Mouse (Mus musculus) heart, adult 2 months (tissue): ENCODE measurements around the gene Gsg1l. TPM values are rescaled to one million over a fixed set of nuclear protein-coding genes. Genes with fewer than 3 reads are reported as not detected.

Experiments
- DNase-seq, 2 experiments: peaks; one replicate each; pipeline ENCODE4 v3.0.0; 2021
- H3K27ac ChIP-seq: fragments of 200-600 bp; 2 replicates; pipeline ENCODE4 v1.8.1; 2022
- H3K27me3 ChIP-seq: fragments of 200-500 bp; 2 replicates; pipeline ENCODE4 v1.6.1; 2012; ENCODE audit warnings: mild to moderate bottlenecking, low read length, inconsistent platforms, mixed read lengths; ENCODE audit not compliant: control insufficient read depth, insufficient read depth
- H3K36me3 ChIP-seq: fragments of 200-500 bp; 2 replicates; pipeline ENCODE4 v1.6.1; 2012; ENCODE audit warnings: low read length, inconsistent platforms; ENCODE audit not compliant: control insufficient read depth, insufficient read depth
- H3K4me1 ChIP-seq: fragments of 200-500 bp; 2 replicates; pipeline ENCODE4 v1.6.1; 2011; ENCODE audit warnings: low read length; ENCODE audit not compliant: control insufficient read depth, insufficient read depth
- H3K4me3 ChIP-seq: fragments of 200-600 bp; 2 replicates; pipeline ENCODE4 v1.8.1; 2022
- H3K79me2 ChIP-seq: fragments of 200-500 bp; replicated peaks from 2 replicates; pipeline ENCODE4 v1.6.1; 2012; ENCODE audit warnings: mild to moderate bottlenecking, inconsistent platforms, low read length, moderate library complexity, mixed read lengths; ENCODE audit not compliant: control insufficient read depth, insufficient read depth
- H3K9ac ChIP-seq: fragments of 200-500 bp; 2 replicates; pipeline ENCODE4 v1.6.1; 2012; ENCODE audit warnings: low read depth, mild to moderate bottlenecking, control low read depth, inconsistent platforms, low read length, mixed read lengths
- CTCF ChIP-seq: fragments of 200-600 bp; IDR thresholded peaks from 2 replicates; pipeline ENCODE4 v1.8.1; 2022; ENCODE audit warnings: antibody characterized with exemption, mild to moderate bottlenecking, moderate library complexity
- EP300 ChIP-seq: fragments of 200-500 bp; IDR thresholded peaks from 2 replicates; pipeline ENCODE4 v1.6.1; 2011; ENCODE audit warnings: low read depth, low read length, control low read depth; ENCODE audit not compliant: insufficient read depth
- POLR2A ChIP-seq: fragments of 200-500 bp; IDR thresholded peaks from 2 replicates; pipeline ENCODE4 v1.6.1; 2011; ENCODE audit warnings: mild to moderate bottlenecking, low read depth, low read length, control low read depth; ENCODE audit not compliant: insufficient read depth
- WGBS: fragments of 180-500 bp; shearing (Covaris S2); methylation state at CpG from one replicate; pipeline ENCODE4 v1.1.7; 2018; 5-methylcytosine and 5-hydroxymethylcytosine counted together
- intact Hi-C: fragments of 180-260 bp; cut with DNase I; formaldehyde crosslinking; loops from one replicate; pipeline ENCODE4 v1.15.1; 2025
- polyA plus RNA-seq: library from polyadenylated mRNA; depleted of rRNA; stranded (reverse); fragments of >200 nt; gene quantifications from 2 replicates; pipeline ENCODE4 v1.2.3, GENCODE M21; 2012
- total RNA-seq, 2 experiments: library from RNA; stranded (reverse); gene quantifications; 2 replicates each; pipeline ENCODE4 v1.2.3; 2021

Gsg1l gene
- total and polyA plus RNA-seq, 3 experiments: 10.5 to 12.6 (median 11.3) TPM

GRCm38 (mm10) chr7:125899916-125900315, 182.3 kb downstream of the Gsg1l start:
- TF ChIP-seq EP300 (no peak), POLR2A (no peak), CTCF (no peak)
- 47% methylated on average over 2 of the region's 2 CpGs for WGBS

GRCm38 (mm10) chr7:125899036-125899435, 183.2 kb downstream of the Gsg1l start:
- no peaks in the 10 kb centered on the region for H3K79me2 ChIP-seq
- no peak overlapping the region for H3K4me3 ChIP-seq
- 29% methylated on average over 7 of the region's 7 CpGs for WGBS
- no peaks in the 10 kb centered on the region for H3K27me3 ChIP-seq
- H3K27ac ChIP-seq: no peak overlapping the region
- no peaks in the 10 kb centered on the region for H3K36me3 ChIP-seq
- intact Hi-C loops: no loop called here
- H3K4me1 ChIP-seq: no peaks in the 10 kb centered on the region
- H3K9ac ChIP-seq: no peak overlapping the region
- DNase-seq: peak; percentile 46 to 74
- TF ChIP-seq EP300 (0 out of 2 replicates have a peak, but pooled peaks have one; percentile 32), POLR2A (no peak)

More at GRCm38 (mm10) chr7:125899916-125900315, 182.3 kb downstream of the Gsg1l start:
- Histone ChIP-seq H3K27ac (no peak overlapping the region), H3K4me1 (no peaks in the 10 kb centered on the region), H3K36me3 (no peaks in the 10 kb centered on the region), H3K27me3 (no peaks in the 10 kb centered on the region), H3K79me2 (no peaks in the 10 kb centered on the region), H3K4me3 (no peak overlapping the region), H3K9ac (no peak overlapping the region)
- intact Hi-C loops: no loop called here
- no peak for DNase-seq

GRCm38 (mm10) chr7:125897059-125897458, 185.2 kb downstream of the Gsg1l start:
- Histone ChIP-seq H3K4me3 (no peak overlapping the region), H3K27me3 (no peaks in the 10 kb centered on the region), H3K9ac (no peak overlapping the region), H3K79me2 (no peaks in the 10 kb centered on the region), H3K4me1 (no peaks in the 10 kb centered on the region), H3K27ac (no peak overlapping the region), H3K36me3 (no peaks in the 10 kb centered on the region)
- intact Hi-C loops: no loop called here
- WGBS: 81% methylated on average over 4 of the region's 4 CpGs
- TF ChIP-seq CTCF (no peak), POLR2A (no peak), EP300 (no peak)
- DNase-seq: no peak

GRCm38 (mm10) chr7:125893621-125894020, 188.6 kb downstream of the Gsg1l start:
- no peaks in the 10 kb centered on the region for H3K27me3 ChIP-seq
- H3K27ac ChIP-seq: no peak overlapping the region
- no peaks in the 10 kb centered on the region for H3K79me2 ChIP-seq
- no peaks in the 10 kb centered on the region for H3K36me3 ChIP-seq
- no peak overlapping the region for H3K9ac ChIP-seq
- DNase-seq: no peak
- intact Hi-C loops: no loop called here
- H3K4me3 ChIP-seq: no peak overlapping the region
- WGBS: 87% methylated on average over 5 of the region's 5 CpGs
- no peak for TF ChIP-seq EP300
- TF ChIP-seq POLR2A: no peak
- TF ChIP-seq CTCF: no peak
- H3K4me1 ChIP-seq: no peaks in the 10 kb centered on the region

DNA sequence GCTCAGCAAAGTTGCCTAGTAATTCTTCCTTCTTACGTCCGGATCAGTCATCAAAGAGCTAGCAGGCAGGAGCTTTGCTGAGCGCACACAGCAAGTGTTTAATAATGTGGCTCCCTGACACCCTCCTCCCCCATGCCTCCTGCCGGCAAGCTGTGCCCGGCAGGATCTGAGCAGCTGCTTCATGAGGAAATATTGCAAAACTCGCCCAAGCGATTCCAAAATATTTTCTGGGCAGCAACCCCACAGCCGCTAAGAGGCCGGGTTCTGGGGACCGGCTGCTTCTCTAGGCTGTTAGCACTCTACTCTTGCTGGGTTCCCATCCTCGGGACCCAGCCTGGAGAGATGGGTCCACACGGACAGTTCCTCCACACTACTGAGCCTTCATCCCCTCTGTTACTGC, 193.8 kb downstream of the Gsg1l start:
- Histone ChIP-seq H3K36me3 (no peaks in the 10 kb centered on the region), H3K4me3 (no peak overlapping the region), H3K79me2 (no peaks in the 10 kb centered on the region), H3K27me3 (no peaks in the 10 kb centered on the region), H3K9ac (no peak overlapping the region), H3K4me1 (no peaks in the 10 kb centered on the region; the same call in 1 of the 2 replicates), H3K27ac (no peak overlapping the region)
- 65% methylated on average over 12 of the region's 12 CpGs for WGBS
- TF ChIP-seq EP300 (no peak), POLR2A (no peak), CTCF (no peak)
- peak; percentile 50 to 65 for DNase-seq
- intact Hi-C loops: no loop called here

DNA sequence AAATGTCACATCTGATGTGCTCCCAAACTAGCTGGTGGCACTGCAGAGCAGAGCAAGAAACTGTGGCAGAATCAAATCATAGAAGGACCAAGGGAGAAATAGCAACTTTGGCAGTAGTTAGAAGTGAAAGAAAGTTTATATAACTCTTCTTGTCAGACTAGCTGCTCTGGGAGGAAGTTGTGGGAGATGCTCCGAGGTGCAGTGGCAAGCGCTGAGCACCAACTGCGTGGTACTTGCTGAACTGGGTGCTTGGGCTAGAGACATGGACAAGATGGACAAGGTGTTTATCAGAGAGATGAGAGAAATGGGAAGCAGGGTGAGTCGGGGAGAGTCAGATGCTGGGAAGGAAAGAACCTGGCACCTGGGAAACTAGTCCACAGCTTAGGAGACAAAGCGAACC, 194.4 kb downstream of the Gsg1l start:
- TF ChIP-seq CTCF (no peak), EP300 (no peak), POLR2A (no peak)

More for the DNA sequence above, 194.4 kb downstream of the Gsg1l start:
- no peak overlapping the region for H3K9ac ChIP-seq
- no peak for DNase-seq
- H3K4me3 ChIP-seq: no peak overlapping the region
- H3K4me1 ChIP-seq: no peaks in the 10 kb centered on the region; the same call in 1 of the 2 replicates
- H3K27ac ChIP-seq: no peak overlapping the region
- no peaks in the 10 kb centered on the region for H3K36me3 ChIP-seq
- WGBS: 79% methylated on average over 5 of the region's 5 CpGs
- intact Hi-C loops: no loop called here
- no peaks in the 10 kb centered on the region for H3K27me3 ChIP-seq
- H3K79me2 ChIP-seq: no peaks in the 10 kb centered on the region
